Comparison of ENCODE assay signal across 19 mouse cellular contexts in genomic region chr8:73611583-73611982, GRCm38 (mm10).
DNase-seq lines count a peak whose midpoint lies in the region; ATAC-seq lines count a peak whose summit lies in the region.
"Had no signal": no experiment of that assay in that cellular context is flagged by ENCODE, and none has a peak within 500 bp of the region (broad histone marks: within the 10 kb centered on the region; RNA-seq: fewer than 3 reads in every experiment).

No protein-coding gene starts in this region.

- no peak overlapping the region for H3K4me3 ChIP-seq in kidney, embryonic 15.5 days (replicated peaks)
- H3K4me3 ChIP-seq: erythroblast, embryonic 14.5 days; heart, adult 2 months; hindbrain, embryonic 12.5 days; intestine, embryonic 15.5 days; neural tube, embryonic 12.5 days had no signal

- 93% methylated on average over 10 of the region's 10 CpGs for WGBS in kidney, embryonic 15.5 days

- DNase-seq in frontal cortex, postnatal 25 days (ENCODE audit: low spot score in 2 of 2): peak; percentile 25 to 44
- DNase-seq in layer of hippocampus, adult 9-11 months: peak; percentile 83
- DNase-seq in left cerebral cortex, postnatal 10 days (ENCODE audit: extremely low spot score in 1 of 2, low spot score in 2 of 2): peak; percentile 35 to 74
- DNase-seq in right cerebral cortex, postnatal 36 days (ENCODE audit: low spot score in 2 of 2): peak; percentile 77 to 84
- no peak for DNase-seq in thymus, postnatal 36 days
- DNase-seq in T-cell, adult 2 months (ENCODE audit: low spot score): no peak
- DNase-seq in spleen, postnatal 14 days (ENCODE audit: low spot score in 2 of 2): no peak
- DNase-seq: adrenal gland, postnatal 10 days; cerebellum, adult 9-10 months; heart, adult 2 months; kidney, postnatal 36 days; liver; lung, embryonic 14.5 days; spleen, adult 18-20 months had no signal

- H3K27me3 ChIP-seq in kidney, embryonic 15.5 days: no peaks in the 10 kb centered on the region
- H3K27me3 ChIP-seq: hindbrain, embryonic 12.5 days; intestine, embryonic 15.5 days; neural tube, embryonic 12.5 days had no signal

- intact Hi-C loops in left cerebral cortex, postnatal 10 days (cut with DNase I): no loop called here

- no peak overlapping the region for H3K27ac ChIP-seq in kidney, embryonic 15.5 days
- H3K27ac ChIP-seq: heart, adult 2 months; hindbrain, embryonic 12.5 days; intestine, embryonic 15.5 days; neural tube, embryonic 12.5 days had no signal

- H3K4me1 ChIP-seq in kidney, embryonic 15.5 days: no peaks in the 10 kb centered on the region
- H3K4me1 ChIP-seq: hindbrain, embryonic 12.5 days; intestine, embryonic 15.5 days; neural tube, embryonic 12.5 days had no signal

- ATAC-seq in kidney, embryonic 15.5 days (replicated peaks; ENCODE audit: low FRiP score): no peak
- ATAC-seq: intestine, embryonic 15.5 days had no signal

- no peak overlapping the region for H3K9ac ChIP-seq in kidney, embryonic 15.5 days
- H3K9ac ChIP-seq: hindbrain, embryonic 12.5 days; intestine, embryonic 15.5 days; lung, embryonic 14.5 days; neural tube, embryonic 12.5 days had no signal

- no peak overlapping the region for H3K4me2 ChIP-seq in kidney, embryonic 15.5 days
- H3K4me2 ChIP-seq: hindbrain, embryonic 12.5 days; intestine, embryonic 15.5 days; lung, embryonic 14.5 days; neural tube, embryonic 12.5 days had no signal

- no peaks in the 10 kb centered on the region for H3K36me3 ChIP-seq in kidney, embryonic 15.5 days
- H3K36me3 ChIP-seq: hindbrain, embryonic 12.5 days; intestine, embryonic 15.5 days; neural tube, embryonic 12.5 days had no signal

- H3K9me3 ChIP-seq in kidney, embryonic 15.5 days (replicated peaks): no peaks in the 10 kb centered on the region
- H3K9me3 ChIP-seq: hindbrain, embryonic 12.5 days; intestine, embryonic 15.5 days; neural tube, embryonic 12.5 days had no signal

Comparison
In these comparisons a context has a peak if more than half of its experiments do, and no peak if none do; other contexts are left out.
1. DNase-seq: peak in frontal cortex, postnatal 25 days (2 of 2), layer of hippocampus, adult 9-11 months (single experiment), left cerebral cortex, postnatal 10 days (2 of 2) and right cerebral cortex, postnatal 36 days (2 of 2); none in thymus, postnatal 36 days (0 of 2), T-cell, adult 2 months (single experiment) and spleen, postnatal 14 days (0 of 2).